Mouse (Mus musculus): ENCODE results near the gene Pde4d.

DNA sequence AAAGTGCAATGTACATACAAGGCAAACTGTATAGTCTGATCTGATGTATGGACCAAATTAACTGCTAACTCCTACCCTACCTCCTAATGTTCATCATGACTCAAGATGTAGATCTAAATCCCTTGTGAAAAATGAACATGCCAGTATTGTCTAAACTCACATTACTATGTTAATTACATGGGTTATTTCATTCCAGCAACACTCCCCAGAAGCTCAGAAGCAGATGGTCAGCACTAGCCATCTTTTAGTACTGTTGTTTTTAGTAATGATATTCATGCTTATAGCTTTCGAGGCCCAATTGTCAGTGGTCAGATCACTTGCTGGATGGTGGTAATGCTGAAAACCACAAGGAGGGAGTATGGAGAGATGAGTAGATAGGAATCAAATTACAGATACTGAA, 1127.0 kb downstream of the Pde4d start:
- TF ChIP-seq CTCF (IDR thresholded peaks at IDR 0.05; ENCODE audit: extremely low read depth, insufficient read depth, low read length) (no peak), POLR2A (IDR thresholded peaks at IDR 0.05; ENCODE audit: extremely low read depth, insufficient read depth, low read length) (no peak)
